Mouse (Mus musculus) midbrain, embryonic 11.5 days (tissue): ENCODE measurements around the gene Rgs2. TPM values are rescaled to one million over a fixed set of nuclear protein-coding genes. Genes with fewer than 3 reads are reported as not detected.

Experiments used
- ATAC-seq: fragments of 200-750 bp; cut with Nextera tagmentation; 2 replicates; pipeline ENCODE4 v1.8.0; 2017; ENCODE audit warnings: moderate TSS enrichment, moderate library complexity; ENCODE audit not compliant: low FRiP score
- DNase-seq: peaks from one replicate; pipeline ENCODE4 v3.0.0; 2015; ENCODE audit warnings: low spot score; ENCODE audit errors: missing footprints
- H3K27ac ChIP-seq: fragments of 300-500 bp; sonication (generic); 2 replicates; pipeline ENCODE4 v1.5.1; 2014; ENCODE audit warnings: low read depth, low read length
- H3K27me3 ChIP-seq: fragments of 300-500 bp; sonication (generic); 2 replicates; pipeline ENCODE4 v1.6.1; 2014; ENCODE audit warnings: mild to moderate bottlenecking, low read length, moderate library complexity, mixed read lengths; ENCODE audit not compliant: control insufficient read depth, insufficient read depth
- H3K36me3 ChIP-seq: fragments of 300-500 bp; sonication (generic); 2 replicates; pipeline ENCODE4 v1.6.1; 2014; ENCODE audit warnings: mild to moderate bottlenecking, low read length, moderate library complexity, mixed read lengths; ENCODE audit not compliant: control insufficient read depth, insufficient read depth
- H3K4me1 ChIP-seq: fragments of 300-500 bp; sonication (generic); 2 replicates; pipeline ENCODE4 v1.6.1; 2014; ENCODE audit warnings: low read length; ENCODE audit not compliant: control insufficient read depth, insufficient read depth
- H3K4me2 ChIP-seq: fragments of 300-500 bp; sonication (generic); 2 replicates; pipeline ENCODE4 v1.6.1; 2014; ENCODE audit warnings: mild to moderate bottlenecking, moderate library complexity
- H3K4me3 ChIP-seq: fragments of 300-500 bp; sonication (generic); 2 replicates; pipeline ENCODE4 v1.5.1; 2014; ENCODE audit warnings: low read depth, low read length
- H3K9ac ChIP-seq: fragments of 300-500 bp; sonication (generic); 2 replicates; pipeline ENCODE4 v1.6.1; 2014; ENCODE audit warnings: low read length
- H3K9me3 ChIP-seq: fragments of 300-500 bp; sonication (generic); 2 replicates; pipeline ENCODE4 v1.6.1; 2016; ENCODE audit warnings: low read length; ENCODE audit not compliant: control insufficient read depth
- WGBS: fragments of 180-500 bp; shearing (Covaris S2); extraction: QIAGEN DNeasy Blood & Tissue Kit; methylation state at CpG from one replicate; pipeline ENCODE4 v1.1.7; 2014; 5-methylcytosine and 5-hydroxymethylcytosine counted together
- polyA plus RNA-seq: library from polyadenylated mRNA; unstranded; fragments of >200 nt; fragmentation: Nextera tagmentation; extraction: Ambion mirVana; gene quantifications from 2 replicates; pipeline ENCODE4 v1.2.1, GENCODE M21; 2014

Rgs2 gene
- polyA plus RNA-seq, 1 experiment from 2014 or later: 83.6 TPM

DNA sequence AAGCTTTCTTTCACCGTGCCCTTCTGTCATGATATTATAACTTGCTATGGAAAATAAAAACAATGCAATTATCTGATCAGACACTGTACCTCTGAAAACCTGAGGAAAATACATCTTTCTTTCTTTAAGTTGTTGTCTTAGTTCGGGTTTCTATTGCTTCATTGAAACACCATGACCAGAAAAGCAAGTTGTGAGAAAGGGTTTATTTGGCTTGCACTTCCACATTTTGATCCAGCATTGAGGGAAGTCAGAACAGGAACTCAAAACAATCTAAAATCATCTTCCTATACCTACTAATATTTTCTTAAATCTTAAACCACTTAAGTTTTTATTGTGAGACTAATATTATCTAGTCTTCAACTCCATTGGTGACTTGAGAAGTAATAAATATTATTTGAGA, 11.4 kb downstream of the Rgs2 start:
- 89% methylated on average over 2 of the region's 2 CpGs for WGBS
- Histone ChIP-seq H3K4me3 (no peak overlapping the region), H3K27me3 (no peaks in the 10 kb centered on the region), H3K27ac (no peak overlapping the region), H3K4me1 (no peaks in the 10 kb centered on the region), H3K9ac (no peak overlapping the region), H3K36me3 (no peaks in the 10 kb centered on the region), H3K4me2 (no peak overlapping the region), H3K9me3 (no peaks in the 10 kb centered on the region)
- ATAC-seq (no peak), DNase-seq (no peak)

GRCm38 (mm10) chr1:143990263-143990662, 13.7 kb downstream of the Rgs2 start:
- no peaks in the 10 kb centered on the region for H3K4me1 ChIP-seq
- H3K36me3 ChIP-seq: no peaks in the 10 kb centered on the region
- H3K4me3 ChIP-seq: no peak overlapping the region
- H3K9ac ChIP-seq: no peak overlapping the region
- DNase-seq (peak; percentile 62), ATAC-seq (no peak)
- H3K27me3 ChIP-seq: no peaks in the 10 kb centered on the region
- WGBS: 66% methylated on average over 5 of the region's 5 CpGs
- no peak overlapping the region for H3K27ac ChIP-seq
- H3K4me2 ChIP-seq: no peak overlapping the region
- no peaks in the 10 kb centered on the region for H3K9me3 ChIP-seq

GRCm38 (mm10) chr1:143989773-143990172, 14.2 kb downstream of the Rgs2 start:
- peak; percentile 58; the same call in 1 of the 2 replicates for ATAC-seq
- DNase-seq: peak; percentile 75

DNA sequence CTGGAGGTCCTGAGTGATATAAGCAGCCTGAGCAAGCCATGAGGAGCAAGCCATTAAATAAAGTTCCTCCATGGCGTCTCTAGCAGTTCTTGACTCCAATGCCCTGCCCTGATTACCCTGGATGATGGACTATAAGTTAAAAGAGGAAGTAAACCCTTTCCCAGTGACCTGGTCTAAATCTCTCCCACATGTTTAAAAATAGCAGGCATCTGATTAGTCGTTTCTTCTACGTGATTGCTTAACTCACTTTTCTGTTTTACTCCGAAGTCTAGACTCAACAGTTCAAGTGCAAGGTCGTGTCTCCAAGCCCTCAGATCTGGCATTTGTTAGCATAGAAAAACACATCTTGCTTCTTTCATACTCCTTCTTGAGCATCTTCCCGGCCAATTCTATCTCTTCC, 15.2 kb downstream of the Rgs2 start:
- 79% methylated on average over 6 of the region's 6 CpGs for WGBS
- Histone ChIP-seq H3K27ac (no peak overlapping the region), H3K4me3 (no peak overlapping the region), H3K9ac (no peak overlapping the region), H3K4me1 (no peaks in the 10 kb centered on the region), H3K27me3 (no peaks in the 10 kb centered on the region), H3K4me2 (no peak overlapping the region), H3K9me3 (no peaks in the 10 kb centered on the region), H3K36me3 (no peaks in the 10 kb centered on the region)
- DNase-seq (peak; percentile 45), ATAC-seq (no peak)

More at GRCm38 (mm10) chr1:143989773-143990172, 14.2 kb downstream of the Rgs2 start:
- Histone ChIP-seq H3K9ac (no peak overlapping the region), H3K9me3 (no peaks in the 10 kb centered on the region), H3K4me1 (no peaks in the 10 kb centered on the region), H3K27me3 (no peaks in the 10 kb centered on the region), H3K27ac (no peak overlapping the region), H3K4me3 (no peak overlapping the region), H3K36me3 (no peaks in the 10 kb centered on the region), H3K4me2 (no peak overlapping the region)
- 30% methylated on average over 5 of the region's 5 CpGs for WGBS

DNA sequence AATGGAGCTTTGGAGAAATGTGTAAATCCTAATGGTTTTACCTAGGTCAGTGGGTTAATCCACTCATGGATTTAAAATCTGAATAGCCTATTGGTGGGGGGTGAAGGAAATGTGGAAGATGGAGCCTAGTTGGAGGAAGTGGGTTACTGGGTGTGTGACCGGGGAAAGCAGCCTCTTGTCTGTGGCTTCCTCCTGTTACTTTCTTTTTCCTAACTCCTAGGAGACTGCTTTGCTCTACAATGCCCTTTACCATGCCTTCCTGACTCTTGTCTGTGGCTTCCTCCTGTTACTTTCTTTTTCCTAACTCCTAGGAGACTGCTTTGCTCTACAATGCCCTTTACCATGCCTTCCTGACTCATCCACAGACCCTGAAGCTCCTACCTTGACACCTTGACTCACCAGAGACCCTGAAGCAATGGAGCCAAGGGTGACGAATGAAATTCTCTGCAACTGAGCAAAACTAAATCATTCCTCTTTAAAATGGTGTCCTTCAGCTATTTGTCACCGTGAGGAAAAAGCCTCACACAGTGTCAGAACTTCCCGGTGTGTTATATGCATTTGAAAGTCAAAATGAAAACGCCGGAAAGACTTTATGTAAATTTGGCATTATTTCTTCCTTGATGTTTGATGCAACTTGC, 18.9 kb downstream of the Rgs2 start:
- H3K36me3 ChIP-seq: no peaks in the 10 kb centered on the region
- H3K27ac ChIP-seq: no peak overlapping the region
- no peaks in the 10 kb centered on the region for H3K4me1 ChIP-seq
- DNase-seq: no peak
- no peak overlapping the region for H3K4me2 ChIP-seq
- H3K4me3 ChIP-seq: no peak overlapping the region
- no peaks in the 10 kb centered on the region for H3K9me3 ChIP-seq
- no peak overlapping the region for H3K9ac ChIP-seq
- H3K27me3 ChIP-seq: no peaks in the 10 kb centered on the region
- 80% methylated on average over 6 of the region's 6 CpGs for WGBS
- no peak for ATAC-seq

DNA sequence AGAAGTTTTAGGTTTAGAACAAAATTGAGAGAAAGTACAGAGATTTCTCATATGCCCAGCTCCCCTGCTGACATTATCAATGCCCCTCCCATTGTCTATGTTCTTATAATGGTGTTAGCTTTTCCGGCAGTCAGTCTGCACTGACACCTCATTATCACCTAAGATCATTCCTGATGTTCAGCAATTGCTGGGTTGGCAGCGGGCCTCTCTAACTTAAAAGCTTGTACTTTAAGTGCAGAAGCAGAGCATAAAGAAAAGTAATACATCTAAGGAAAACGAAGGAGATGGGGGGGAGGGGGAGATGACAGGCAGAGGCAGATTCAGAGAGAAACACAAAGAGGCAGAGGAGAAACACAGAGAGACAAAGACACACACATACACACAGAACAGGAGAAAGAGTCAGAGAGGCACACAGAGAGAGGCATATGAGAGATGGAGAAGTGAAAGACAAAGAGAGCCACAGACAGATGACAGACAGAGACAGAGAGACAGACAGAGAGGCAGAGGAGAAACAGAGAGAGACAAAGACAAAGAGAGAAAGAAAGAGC, 21.1 kb downstream of the Rgs2 start:
- Histone ChIP-seq H3K27ac (no peak overlapping the region), H3K36me3 (no peaks in the 10 kb centered on the region), H3K9ac (no peak overlapping the region), H3K27me3 (no peaks in the 10 kb centered on the region), H3K9me3 (no peaks in the 10 kb centered on the region), H3K4me2 (no peak overlapping the region), H3K4me3 (no peak overlapping the region), H3K4me1 (no peaks in the 10 kb centered on the region)
- ATAC-seq (no peak), DNase-seq (peak; percentile 87)
- 49% methylated on average over 3 of the region's 3 CpGs for WGBS

- Histone ChIP-seq H3K4me1 (no peaks in the 10 kb centered on the region), H3K27ac (no peak overlapping the region), H3K9ac (no peak overlapping the region), H3K9me3 (no peaks in the 10 kb centered on the region), H3K27me3 (no peaks in the 10 kb centered on the region), H3K36me3 (no peaks in the 10 kb centered on the region), H3K4me2 (no peak overlapping the region), H3K4me3 (no peak overlapping the region)
- DNase-seq (no peak), ATAC-seq (no peak)
- 65% methylated on average over 2 of the region's 2 CpGs for WGBS
These were observed 21.7 kb downstream of the Rgs2 start for GRCm38 (mm10) chr1:143982085-143982764.

GRCm38 (mm10) chr1:143980811-143981210, 23.1 kb downstream of the Rgs2 start:
- no peaks in the 10 kb centered on the region for H3K27me3 ChIP-seq
- no peaks in the 10 kb centered on the region for H3K36me3 ChIP-seq
- ATAC-seq (no peak), DNase-seq (no peak)
- H3K4me1 ChIP-seq: no peaks in the 10 kb centered on the region
- no peak overlapping the region for H3K9ac ChIP-seq
- H3K9me3 ChIP-seq: no peaks in the 10 kb centered on the region
- no peak overlapping the region for H3K27ac ChIP-seq
- no peak overlapping the region for H3K4me3 ChIP-seq
- H3K4me2 ChIP-seq: no peak overlapping the region

DNA sequence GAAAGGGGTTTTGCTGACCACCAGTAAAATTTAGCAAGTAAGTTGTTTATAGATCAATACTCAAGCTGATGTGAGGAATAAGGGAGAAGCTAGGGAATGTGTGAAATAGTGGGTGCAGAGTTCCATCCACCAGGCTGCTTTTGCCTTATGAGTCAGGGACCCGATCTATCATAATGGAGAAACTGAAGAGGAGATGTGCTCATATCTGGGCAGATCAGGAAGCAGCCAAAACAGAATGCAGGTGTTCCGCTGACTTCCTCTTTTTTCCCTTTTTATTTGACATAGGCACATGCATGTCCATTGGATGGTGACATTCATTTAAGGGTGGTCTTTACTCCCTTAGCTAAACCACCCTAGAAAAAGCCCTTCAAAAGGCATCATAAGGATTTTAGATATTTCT, 29.3 kb downstream of the Rgs2 start:
- Histone ChIP-seq H3K9me3 (no peaks in the 10 kb centered on the region), H3K27me3 (no peaks in the 10 kb centered on the region), H3K27ac (no peak overlapping the region), H3K9ac (no peak overlapping the region), H3K4me3 (no peak overlapping the region), H3K4me2 (no peak overlapping the region), H3K36me3 (no peaks in the 10 kb centered on the region), H3K4me1 (no peaks in the 10 kb centered on the region)
- 88% methylated on average over 2 of the region's 2 CpGs for WGBS
- DNase-seq (no peak), ATAC-seq (no peak)
